Mouse (Mus musculus) cortical plate, adult 2 months (tissue): ENCODE measurements around the gene Itpk1. TPM values are rescaled to one million over a fixed set of nuclear protein-coding genes. Genes with fewer than 3 reads are reported as not detected.

ENCODE experiments used
- H3K27ac ChIP-seq: fragments of 200-500 bp; 2 replicates; pipeline ENCODE4 v1.5.1; 2012; ENCODE audit warnings: low read length, control low read depth, inconsistent platforms; ENCODE audit not compliant: insufficient read depth
- H3K4me1 ChIP-seq: fragments of 200-500 bp; 2 replicates; pipeline ENCODE4 v1.6.1; 2011; ENCODE audit warnings: low read length; ENCODE audit not compliant: control insufficient read depth, insufficient read depth
- H3K4me3 ChIP-seq: fragments of 200-500 bp; 2 replicates; pipeline ENCODE4 v1.5.1; 2011; ENCODE audit warnings: mild to moderate bottlenecking, low read length, control low read depth; ENCODE audit not compliant: insufficient read depth
- CTCF ChIP-seq: fragments of 200-500 bp; IDR thresholded peaks from 2 replicates; pipeline ENCODE4 v1.5.1; 2011; ENCODE audit warnings: mild to moderate bottlenecking, control low read depth, low read length; ENCODE audit not compliant: insufficient read depth; ENCODE audit errors: extremely low read depth
- POLR2A ChIP-seq: fragments of 200-500 bp; IDR thresholded peaks from 2 replicates; pipeline ENCODE4 v1.6.1; 2011; ENCODE audit warnings: mild to moderate bottlenecking, low read length, control low read depth; ENCODE audit not compliant: insufficient read depth; ENCODE audit errors: extremely low read depth
- polyA plus RNA-seq: library from polyadenylated mRNA; depleted of rRNA; stranded (reverse); fragments of >200 nt; gene quantifications from 2 replicates; pipeline ENCODE4 v1.2.3, GENCODE M21; 2012

Itpk1 gene
- polyA plus RNA-seq, 1 experiment, result 42.6 TPM

GRCm38 (mm10) chr12:102683438-102683837 is 21.3 kb downstream of the Itpk1 start:
- Histone ChIP-seq H3K4me3 (no peak overlapping the region), H3K4me1 (0 out of 2 replicates have a peak, but pooled peaks cover 2% of the 10 kb centered on the region)

GRCm38 (mm10) chr12:102682722-102683299 is 21.9 kb downstream of the Itpk1 start:
- Histone ChIP-seq H3K4me3 (no peak overlapping the region), H3K4me1 (0 out of 2 replicates have a peak, but pooled peaks cover 2% of the 10 kb centered on the region), H3K27ac (no peak overlapping the region)
- no peak for TF ChIP-seq CTCF
- no peak for TF ChIP-seq POLR2A

More at GRCm38 (mm10) chr12:102683438-102683837, 21.3 kb downstream of the Itpk1 start:
- no peak for TF ChIP-seq POLR2A
- no peak for TF ChIP-seq CTCF
- H3K27ac ChIP-seq, result no peak overlapping the region

- TF ChIP-seq POLR2A (no peak), CTCF (no peak)
- Histone ChIP-seq H3K27ac (no peak overlapping the region), H3K4me3 (no peak overlapping the region), H3K4me1 (0 out of 2 replicates have a peak, but pooled peaks cover 2% of the 10 kb centered on the region)
Measured at GRCm38 (mm10) chr12:102682085-102682484, 22.6 kb downstream of the Itpk1 start.

GRCm38 (mm10) chr12:102681590-102681989 is 23.1 kb downstream of the Itpk1 start:
- no peak overlapping the region for H3K27ac ChIP-seq

GRCm38 (mm10) chr12:102678820-102679219 is 25.9 kb downstream of the Itpk1 start:
- H3K4me1 ChIP-seq, result peaks cover 3% of the 10 kb centered on the region

More at GRCm38 (mm10) chr12:102681590-102681989, 23.1 kb downstream of the Itpk1 start:
- no peak for TF ChIP-seq POLR2A
- 0 out of 2 replicates have a peak, but pooled peaks have one; percentile 10 for TF ChIP-seq CTCF
- Histone ChIP-seq H3K4me3 (no peak overlapping the region), H3K4me1 (0 out of 2 replicates have a peak, but pooled peaks cover 2% of the 10 kb centered on the region)

GRCm38 (mm10) chr12:102677089-102677488 is 27.6 kb downstream of the Itpk1 start:
- Histone ChIP-seq H3K4me3 (no peak overlapping the region), H3K27ac (no peak overlapping the region; the same call in 1 of the 2 replicates), H3K4me1 (peaks cover 3% of the 10 kb centered on the region)
- TF ChIP-seq CTCF, result no peak

More at GRCm38 (mm10) chr12:102678820-102679219, 25.9 kb downstream of the Itpk1 start:
- 0 out of 2 replicates have a peak overlapping the region, but pooled peaks have one; percentile 11 for H3K27ac ChIP-seq
- no peak overlapping the region for H3K4me3 ChIP-seq
- no peak for TF ChIP-seq POLR2A
- TF ChIP-seq CTCF, result no peak

GRCm38 (mm10) chr12:102674556-102674955 is 30.2 kb downstream of the Itpk1 start:
- peaks cover 3% of the 10 kb centered on the region for H3K4me1 ChIP-seq
- TF ChIP-seq CTCF (no peak), POLR2A (no peak)

GRCm38 (mm10) chr12:102674123-102674522 is 30.6 kb downstream of the Itpk1 start:
- Histone ChIP-seq H3K4me1 (peaks cover 3% of the 10 kb centered on the region), H3K27ac (no peak overlapping the region), H3K4me3 (no peak overlapping the region)
- TF ChIP-seq POLR2A (no peak), CTCF (no peak)

More at GRCm38 (mm10) chr12:102674556-102674955, 30.2 kb downstream of the Itpk1 start:
- no peak overlapping the region for H3K27ac ChIP-seq
- H3K4me3 ChIP-seq, result no peak overlapping the region

- Histone ChIP-seq H3K4me1 (peaks cover 3% of the 10 kb centered on the region), H3K4me3 (no peak overlapping the region), H3K27ac (no peak overlapping the region)
- TF ChIP-seq CTCF (no peak), POLR2A (no peak)
Measured at GRCm38 (mm10) chr12:102672857-102673839, 31.6 kb downstream of the Itpk1 start.

GRCm38 (mm10) chr12:102672176-102672575 is 32.6 kb downstream of the Itpk1 start:
- no peak overlapping the region for H3K27ac ChIP-seq
- TF ChIP-seq POLR2A, result no peak
- TF ChIP-seq CTCF, result no peak

More at GRCm38 (mm10) chr12:102672176-102672575, 32.6 kb downstream of the Itpk1 start:
- Histone ChIP-seq H3K4me1 (peaks cover 3% of the 10 kb centered on the region), H3K4me3 (no peak overlapping the region)
